ENCODE assay signal across 11 mouse cellular contexts in genomic region chr13:48853947-48854346, GRCm38 (mm10). TPM values are rescaled to one million over a fixed set of nuclear protein-coding genes. Genes with fewer than 3 reads are reported as not detected.
DNase-seq lines count a peak whose midpoint lies in the region; ATAC-seq lines count a peak whose summit lies in the region.
"Had no signal": no experiment of that assay in that cellular context is flagged by ENCODE, and none has a peak within 500 bp of the region (broad histone marks: within the 10 kb centered on the region; RNA-seq: fewer than 3 reads in every experiment).

No protein-coding gene starts in this region.

- H3K9ac ChIP-seq in embryonic facial prominence, embryonic 13.5 days: no peak overlapping the region
- H3K9ac ChIP-seq in embryonic facial prominence, embryonic 15.5 days: no peak overlapping the region
- H3K9ac ChIP-seq in liver, embryonic 16.5 days (ENCODE audit: low read depth, low read length): no peak overlapping the region; the same call in 1 of the 2 replicates

- H3K4me1 ChIP-seq in embryonic facial prominence, embryonic 13.5 days: peaks cover 85% of the 10 kb centered on the region
- H3K4me1 ChIP-seq in embryonic facial prominence, embryonic 10.5 days: peaks cover 90% of the 10 kb centered on the region
- peaks cover 67% of the 10 kb centered on the region for H3K4me1 ChIP-seq in embryonic facial prominence, embryonic 15.5 days
- H3K4me1 ChIP-seq in liver, embryonic 16.5 days (ENCODE audit: control insufficient read depth, low read depth, low read length): peaks cover 25% of the 10 kb centered on the region

- no peaks in the 10 kb centered on the region for H3K36me3 ChIP-seq in embryonic facial prominence, embryonic 13.5 days
- H3K36me3 ChIP-seq in embryonic facial prominence, embryonic 10.5 days (replicated peaks): peaks cover 2% of the 10 kb centered on the region; the same call in 1 of the 2 replicates
- no peaks in the 10 kb centered on the region for H3K36me3 ChIP-seq in embryonic facial prominence, embryonic 15.5 days
- no peaks in the 10 kb centered on the region for H3K36me3 ChIP-seq in liver, embryonic 16.5 days (ENCODE audit: control insufficient read depth, insufficient read depth)
- H3K36me3 ChIP-seq: heart, embryonic 10.5 days had no signal

- no peak for ATAC-seq in embryonic facial prominence, embryonic 13.5 days (ENCODE audit: insufficient number of reproducible peaks, insufficient read depth, low FRiP score, low TSS enrichment, low read depth)
- ATAC-seq in embryonic facial prominence, embryonic 15.5 days (ENCODE audit: insufficient number of reproducible peaks, low FRiP score, low TSS enrichment, low read depth): no peak
- 0 out of 2 replicates have a peak, but pooled peaks have one; percentile 11 for ATAC-seq in liver, embryonic 16.5 days (ENCODE audit: low read depth)

- intact Hi-C loops in heart, postnatal 14 days (cut with DNase I): loop anchor here (5.0 kb wide), 1 partner anchor 143 kb away; no protein-coding TSS in a partner anchor

- WGBS in embryonic facial prominence, embryonic 13.5 days: 49% methylated on average over 3 of the region's 3 CpGs
- WGBS in embryonic facial prominence, embryonic 10.5 days: 56% methylated on average over 3 of the region's 3 CpGs
- 56% methylated on average over 3 of the region's 3 CpGs for WGBS in embryonic facial prominence, embryonic 15.5 days
- WGBS in liver, embryonic 16.5 days (ENCODE audit: insufficient replicate concordance): 54% methylated on average over 3 of the region's 3 CpGs

- DNase-seq in embryonic facial prominence, embryonic 10.5 days (ENCODE audit: low spot score): no peak
- peak; percentile 22 for DNase-seq in retina, embryonic 14.5 days (ENCODE audit: low spot score)
- DNase-seq in heart, postnatal 14 days: no peak
- DNase-seq in left cerebral cortex, adult 11 months (ENCODE audit: low spot score): no peak
- DNase-seq in layer of hippocampus, adult 9-10 months (ENCODE audit: low spot score): no peak
- DNase-seq: kidney, adult 9 months; lung, postnatal 36 days had no signal

- peak overlapping the region; percentile 62 for H3K27ac ChIP-seq in embryonic facial prominence, embryonic 13.5 days
- H3K27ac ChIP-seq in embryonic facial prominence, embryonic 10.5 days (replicated peaks): no peak overlapping the region
- H3K27ac ChIP-seq in embryonic facial prominence, embryonic 15.5 days (replicated peaks): 0 out of 2 replicates have a peak overlapping the region, but pooled peaks have one; percentile 71
- H3K27ac ChIP-seq in liver, embryonic 16.5 days (ENCODE audit: low read length): peak overlapping the region; percentile 19; the same call in 1 of the 2 replicates
- H3K27ac ChIP-seq: heart, embryonic 10.5 days had no signal

- no peaks in the 10 kb centered on the region for H3K9me3 ChIP-seq in embryonic facial prominence, embryonic 13.5 days
- no peaks in the 10 kb centered on the region for H3K9me3 ChIP-seq in embryonic facial prominence, embryonic 10.5 days
- H3K9me3 ChIP-seq in embryonic facial prominence, embryonic 15.5 days (replicated peaks): no peaks in the 10 kb centered on the region
- H3K9me3 ChIP-seq in liver, embryonic 16.5 days (replicated peaks; ENCODE audit: control insufficient read depth, low read length): no peaks in the 10 kb centered on the region
- H3K9me3 ChIP-seq: heart, embryonic 10.5 days had no signal

- H3K4me3 ChIP-seq in embryonic facial prominence, embryonic 13.5 days: no peak overlapping the region
- H3K4me3 ChIP-seq in embryonic facial prominence, embryonic 10.5 days: no peak overlapping the region
- no peak overlapping the region for H3K4me3 ChIP-seq in embryonic facial prominence, embryonic 15.5 days (replicated peaks)
- no peak overlapping the region for H3K4me3 ChIP-seq in liver, embryonic 16.5 days (ENCODE audit: low read depth, low read length)
- H3K4me3 ChIP-seq: heart, embryonic 10.5 days had no signal

- no peak overlapping the region for H3K4me2 ChIP-seq in embryonic facial prominence, embryonic 13.5 days
- no peak overlapping the region for H3K4me2 ChIP-seq in embryonic facial prominence, embryonic 15.5 days (replicated peaks)
- H3K4me2 ChIP-seq in liver, embryonic 16.5 days (ENCODE audit: low read depth, low read length): 0 out of 2 replicates have a peak overlapping the region, but pooled peaks have one; percentile 5

- H3K27me3 ChIP-seq in embryonic facial prominence, embryonic 13.5 days: no peaks in the 10 kb centered on the region
- no peaks in the 10 kb centered on the region for H3K27me3 ChIP-seq in embryonic facial prominence, embryonic 10.5 days (replicated peaks; ENCODE audit: low read depth, poor library complexity, severe bottlenecking)
- H3K27me3 ChIP-seq in embryonic facial prominence, embryonic 15.5 days: no peaks in the 10 kb centered on the region
- H3K27me3 ChIP-seq in liver, embryonic 16.5 days (ENCODE audit: control insufficient read depth, insufficient read depth, low read depth, low read length): no peaks in the 10 kb centered on the region

RNA-seq across cellular contexts. Expression of gene Phf2, which starts 17.0 kb away (rescaled TPM):
- polyA plus RNA-seq in embryonic facial prominence, embryonic 13.5 days (2015; fragmentation: Nextera tagmentation; extraction: Ambion mirVana): 11.5 and 11.6 TPM in 2 replicates
- 7.5 and 8.1 TPM in 2 replicates for polyA plus RNA-seq in embryonic facial prominence, embryonic 10.5 days (2016; fragmentation: Nextera tagmentation; extraction: Ambion mirVana)
- 8.6 and 10.3 TPM in 2 replicates for polyA plus RNA-seq in embryonic facial prominence, embryonic 15.5 days (2015; fragmentation: Nextera tagmentation; extraction: Ambion mirVana)
- polyA plus RNA-seq in liver, embryonic 16.5 days (2015; fragmentation: Nextera tagmentation; extraction: Ambion mirVana): 1.7 TPM in 2 replicates
- total RNA-seq in heart, postnatal 14 days (2021): 10 to 100 TPM; 27.0 to 30.1 TPM
